Mouse (Mus musculus) thymus, adult 18-20 months (tissue): ENCODE measurements around the gene Atxn1.

Source experiments
- DNase-seq, 2 experiments: peaks; one replicate each; pipeline ENCODE4 v3.0.0; 2022; ENCODE audit warnings: mixed read lengths in 2 of 2

Gene Atxn1

GRCm38 (mm10) chr13:45894234-45894633 is 70.6 kb downstream of the Atxn1 start:
- no peak for DNase-seq

GRCm38 (mm10) chr13:45891073-45891472 is 73.7 kb downstream of the Atxn1 start:
- DNase-seq, result no peak

GRCm38 (mm10) chr13:45888953-45889749 is 75.7 kb downstream of the Atxn1 start:
- DNase-seq, result no peak

- peak in 1 of 2 experiments; percentile 39 for DNase-seq
These were observed 79.9 kb downstream of the Atxn1 start for GRCm38 (mm10) chr13:45884878-45885277.

- DNase-seq, result no peak
These were observed 81.0 kb downstream of the Atxn1 start for GRCm38 (mm10) chr13:45883791-45884238.

GRCm38 (mm10) chr13:45882976-45883440 is 81.8 kb downstream of the Atxn1 start:
- no peak for DNase-seq

GRCm38 (mm10) chr13:45880543-45880845 is 84.3 kb downstream of the Atxn1 start:
- DNase-seq, result no peak

- no peak for DNase-seq
These were observed 84.9 kb downstream of the Atxn1 start for GRCm38 (mm10) chr13:45879746-45880542.

- no peak for DNase-seq
These were observed 87.9 kb downstream of the Atxn1 start for GRCm38 (mm10) chr13:45876939-45877338.

GRCm38 (mm10) chr13:45876368-45876760 is 88.4 kb downstream of the Atxn1 start:
- peak in 1 of 2 experiments; percentile 45 for DNase-seq

- DNase-seq, result peak in 1 of 2 experiments; percentile 44
These were observed 89.0 kb downstream of the Atxn1 start for GRCm38 (mm10) chr13:45875686-45876367.

GRCm38 (mm10) chr13:45874196-45874595 is 90.6 kb downstream of the Atxn1 start:
- no peak for DNase-seq

- no peak for DNase-seq
These were observed 91.8 kb downstream of the Atxn1 start for GRCm38 (mm10) chr13:45872966-45873365.

GRCm38 (mm10) chr13:45872041-45872746 is 92.6 kb downstream of the Atxn1 start:
- DNase-seq, result peak in 1 of 2 experiments; percentile 39

- peak in 1 of 2 experiments; percentile 37 for DNase-seq
These were observed 93.3 kb downstream of the Atxn1 start for GRCm38 (mm10) chr13:45871554-45871953.

- DNase-seq, result no peak
These were observed 95.9 kb downstream of the Atxn1 start for GRCm38 (mm10) chr13:45868886-45869285.

GRCm38 (mm10) chr13:45867273-45867672 is 97.5 kb downstream of the Atxn1 start:
- no peak for DNase-seq

- DNase-seq, result no peak
These were observed 98.1 kb downstream of the Atxn1 start for GRCm38 (mm10) chr13:45866615-45867245.

GRCm38 (mm10) chr13:45865620-45866019 is 99.2 kb downstream of the Atxn1 start:
- no peak for DNase-seq

GRCm38 (mm10) chr13:45863779-45864178 is 101.0 kb downstream of the Atxn1 start:
- no peak for DNase-seq

- DNase-seq, result no peak
These were observed 102.8 kb downstream of the Atxn1 start for GRCm38 (mm10) chr13:45861885-45862605.
